Mouse (Mus musculus) right cerebral cortex, adult 2 months (tissue): ENCODE data around the gene Zfp462.
"Not testable (repeated sequence)": the region's sequence is repeated elsewhere in the genome, so short reads cannot be mapped to it uniquely, and the experiment has no call there.

Source experiments
- DNase-seq, 2 experiments: peaks; one replicate each; pipeline ENCODE4 v3.0.0; 2021 to 2022; ENCODE audit warnings: low spot score in 2 of 2

Gene Zfp462

DNA sequence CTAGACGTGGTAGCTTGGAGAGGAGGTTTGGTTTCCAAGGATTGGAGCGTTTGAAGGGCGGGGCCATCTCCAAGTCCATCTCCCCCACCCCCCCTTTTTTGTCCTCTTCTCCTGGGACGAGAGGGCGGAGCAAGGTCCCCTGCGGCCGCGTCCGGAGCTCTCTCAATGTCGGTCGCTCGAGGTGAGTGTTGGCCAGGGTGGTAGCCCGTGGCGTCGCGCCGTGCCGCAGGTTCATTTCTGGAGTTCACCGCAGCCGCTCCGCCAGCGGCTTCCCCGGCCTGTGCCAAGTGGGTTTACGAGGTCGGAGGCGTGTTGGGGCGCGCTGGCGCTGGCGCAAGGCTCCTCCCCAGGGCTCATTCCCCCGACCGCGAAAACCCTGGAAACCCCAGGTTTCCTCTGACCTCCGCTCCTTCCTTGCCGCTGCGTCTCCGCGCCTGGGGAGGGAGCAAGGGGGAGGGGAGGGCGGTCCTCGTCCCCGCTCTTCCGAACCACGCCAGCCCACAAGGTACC lies at the start of gene Zfp462:
TSS of gene Zfp462 (plus strand) at position 128 of the 510 bp plus-strand sequence.
- DNase-seq = no peak

GRCm38 (mm10) chr4:54896017-54896416 lies 48.8 kb upstream of the Zfp462 start:
- DNase-seq = no peak

DNA sequence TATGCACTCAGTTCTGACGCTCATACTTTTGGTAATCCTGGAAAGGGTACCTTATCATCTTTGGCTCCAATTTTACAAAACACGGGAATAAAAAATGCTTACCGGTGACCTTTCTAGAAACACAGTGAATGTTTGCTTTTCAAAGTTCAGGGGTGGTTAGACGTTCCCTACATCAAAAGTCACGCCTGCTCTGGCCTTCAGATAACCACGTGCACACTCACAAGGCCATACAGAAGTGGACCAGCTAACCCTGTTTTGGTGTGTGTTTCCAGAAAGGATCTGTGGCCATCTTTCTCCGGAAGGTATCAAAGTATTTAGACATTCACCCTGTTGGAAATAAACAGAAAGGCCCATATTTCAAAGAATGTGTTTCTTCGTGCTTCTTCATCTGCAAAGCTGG lies 40.2 kb upstream of the Zfp462 start:
- DNase-seq = no peak

- DNase-seq = no peak
Measured at GRCm38 (mm10) chr4:54905399-54905953, 39.4 kb upstream of the Zfp462 start.

DNA sequence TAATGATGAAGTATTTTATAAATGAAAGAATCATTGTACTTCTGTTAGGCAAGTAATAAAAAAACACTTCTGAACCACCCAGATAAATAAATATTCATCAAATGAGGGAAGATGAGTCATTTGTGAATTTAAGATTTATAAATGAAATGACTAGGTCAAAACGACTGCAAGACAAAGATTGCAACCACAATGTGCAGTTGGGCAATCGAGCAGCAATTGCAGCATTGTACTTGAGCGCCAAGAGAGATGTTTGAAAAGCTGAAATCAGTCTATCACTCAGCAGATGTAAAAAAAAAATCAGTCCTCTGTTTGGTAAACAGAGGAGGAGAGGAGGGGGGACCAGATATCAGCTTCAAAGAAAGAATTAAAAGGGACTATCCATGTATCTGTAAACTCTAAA lies 34.5 kb upstream of the Zfp462 start:
- no peak for DNase-seq

DNA sequence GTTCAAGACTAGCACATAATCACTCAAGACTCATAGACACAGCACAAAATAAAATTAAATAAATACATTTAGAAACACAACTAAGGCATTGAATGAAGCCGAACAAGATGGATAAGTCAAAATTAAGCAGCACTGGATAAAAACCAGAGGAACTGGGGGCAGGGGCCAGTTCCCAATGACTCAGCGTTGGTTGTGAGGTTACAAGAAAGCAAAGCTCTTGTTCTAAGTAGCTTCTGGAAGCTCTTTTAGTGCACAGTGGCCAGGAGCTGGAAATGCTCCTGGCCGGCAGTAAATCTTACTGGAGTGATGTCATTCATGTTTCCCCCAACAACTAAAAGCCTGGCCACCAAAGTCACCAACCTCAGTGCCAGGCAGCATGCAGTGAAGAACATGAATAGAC lies 26.6 kb upstream of the Zfp462 start:
- no peak for DNase-seq

DNA sequence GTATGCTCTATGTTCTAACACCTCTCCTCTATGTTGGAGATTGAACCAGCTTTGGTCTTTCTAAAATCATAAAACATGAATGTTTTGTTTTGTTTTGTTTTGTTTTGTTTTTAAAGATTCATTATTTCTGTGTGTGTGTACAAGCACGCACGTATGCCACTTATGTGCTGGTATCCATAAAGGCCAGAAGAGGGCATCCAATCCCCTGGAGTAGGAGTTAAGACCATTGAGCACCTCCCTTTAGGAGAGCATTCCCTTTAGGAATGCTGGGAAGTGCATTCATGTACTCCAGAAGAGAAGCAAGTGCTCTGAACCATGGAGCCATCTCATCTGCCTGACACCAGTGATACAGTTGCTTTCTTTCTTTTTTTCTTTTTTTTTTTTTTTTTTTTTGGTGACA lies 21.5 kb upstream of the Zfp462 start:
- DNase-seq = no peak

- no peak for DNase-seq
Measured at GRCm38 (mm10) chr4:54924306-54924705, 20.5 kb upstream of the Zfp462 start.

GRCm38 (mm10) chr4:54926456-54926855 lies 18.4 kb upstream of the Zfp462 start:
- not testable (repeated sequence) for DNase-seq

DNA sequence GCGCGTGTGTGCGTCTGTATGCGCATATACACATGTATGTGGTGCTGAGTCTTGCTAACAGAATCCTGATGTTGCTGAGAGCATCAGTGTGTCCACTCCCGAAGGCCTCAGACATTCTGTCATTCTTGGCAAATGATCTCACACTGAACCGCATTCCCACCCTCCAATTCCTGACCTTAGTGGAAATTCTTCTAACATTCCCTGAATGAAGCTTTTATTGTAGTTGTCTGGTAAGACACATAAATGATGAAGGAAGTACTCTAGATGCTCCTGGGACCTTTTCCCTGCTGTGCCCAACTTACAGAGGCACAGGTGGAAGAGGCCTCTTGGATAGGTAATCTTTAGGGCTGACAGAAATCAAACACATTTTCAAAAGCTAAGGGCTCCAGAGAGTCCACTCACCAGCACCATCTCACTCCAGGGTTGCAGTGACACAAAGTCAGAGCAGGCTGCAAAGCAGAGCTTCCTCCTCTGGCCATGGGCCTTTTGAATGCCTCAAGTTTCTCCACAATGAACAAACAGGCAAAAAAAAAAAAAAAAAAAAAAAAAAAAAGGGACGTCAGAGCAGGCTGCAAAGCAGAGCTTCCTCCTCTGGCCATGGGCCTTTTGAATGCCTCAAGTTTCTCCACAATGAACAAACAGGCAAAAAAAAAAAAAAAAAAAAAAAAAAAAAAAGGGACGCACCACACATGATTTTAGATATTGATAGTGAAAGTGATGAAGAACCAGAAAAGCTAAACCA lies 17.4 kb upstream of the Zfp462 start:
- DNase-seq = not testable (repeated sequence)

DNA sequence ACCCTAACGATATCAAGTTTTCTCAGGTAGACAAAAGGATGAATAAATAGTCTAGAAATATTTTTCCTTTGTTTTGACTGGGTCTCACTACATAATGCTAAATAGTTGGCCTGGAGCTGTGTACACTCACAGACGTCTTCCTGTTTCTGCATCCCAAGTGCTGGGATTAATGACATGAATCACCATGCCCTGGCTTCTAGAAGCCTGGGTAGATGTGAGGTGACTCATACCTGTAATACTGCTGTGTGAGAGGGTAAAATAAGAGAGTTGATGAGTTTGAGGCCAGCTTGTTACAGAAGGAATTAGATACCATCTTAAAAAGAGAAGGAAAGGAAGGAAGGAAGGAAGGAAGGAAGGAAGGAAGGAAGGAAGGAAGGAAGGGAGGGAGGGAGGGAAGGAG lies 15.2 kb upstream of the Zfp462 start:
- DNase-seq = no peak

DNA sequence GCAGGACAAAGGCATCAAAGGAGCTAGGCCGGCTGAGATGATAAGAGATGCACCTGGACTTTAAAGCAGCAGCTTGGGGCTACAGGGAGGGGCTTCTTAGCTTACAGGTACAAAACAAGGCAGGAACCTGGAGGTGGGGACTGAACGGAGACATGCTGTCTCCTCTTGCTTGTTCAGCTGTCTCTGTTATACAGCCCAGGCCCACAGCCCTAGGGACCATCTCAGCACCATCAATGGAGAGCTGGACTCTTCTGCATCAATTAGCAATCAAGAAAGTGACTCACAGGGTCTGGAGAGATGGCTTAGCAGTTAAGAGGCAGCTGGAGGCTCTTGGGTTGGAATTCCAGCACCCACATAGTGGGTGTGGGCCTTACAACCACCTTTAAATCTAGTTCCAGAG lies 12.2 kb upstream of the Zfp462 start:
- no peak for DNase-seq

DNA sequence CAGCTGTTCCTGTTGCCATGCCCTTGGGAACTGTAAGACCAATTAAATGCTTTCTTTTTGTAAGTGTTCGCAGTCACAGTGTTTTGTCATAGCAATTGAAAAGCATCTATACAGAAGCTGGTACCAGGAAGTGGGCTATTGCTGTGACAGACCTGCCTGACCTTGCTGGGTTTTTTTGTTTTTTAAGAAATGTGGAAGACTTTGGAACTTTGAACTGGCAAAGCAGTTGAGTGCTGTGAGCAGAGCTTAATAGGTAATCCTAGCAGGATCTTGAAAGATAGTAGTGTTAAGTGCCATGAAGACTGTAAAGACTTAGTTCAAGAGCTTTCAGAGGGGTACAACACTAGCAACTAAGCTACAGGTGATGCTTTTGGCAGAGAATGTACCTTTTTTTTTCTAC lies 7.7 kb upstream of the Zfp462 start:
- DNase-seq = no peak

DNA sequence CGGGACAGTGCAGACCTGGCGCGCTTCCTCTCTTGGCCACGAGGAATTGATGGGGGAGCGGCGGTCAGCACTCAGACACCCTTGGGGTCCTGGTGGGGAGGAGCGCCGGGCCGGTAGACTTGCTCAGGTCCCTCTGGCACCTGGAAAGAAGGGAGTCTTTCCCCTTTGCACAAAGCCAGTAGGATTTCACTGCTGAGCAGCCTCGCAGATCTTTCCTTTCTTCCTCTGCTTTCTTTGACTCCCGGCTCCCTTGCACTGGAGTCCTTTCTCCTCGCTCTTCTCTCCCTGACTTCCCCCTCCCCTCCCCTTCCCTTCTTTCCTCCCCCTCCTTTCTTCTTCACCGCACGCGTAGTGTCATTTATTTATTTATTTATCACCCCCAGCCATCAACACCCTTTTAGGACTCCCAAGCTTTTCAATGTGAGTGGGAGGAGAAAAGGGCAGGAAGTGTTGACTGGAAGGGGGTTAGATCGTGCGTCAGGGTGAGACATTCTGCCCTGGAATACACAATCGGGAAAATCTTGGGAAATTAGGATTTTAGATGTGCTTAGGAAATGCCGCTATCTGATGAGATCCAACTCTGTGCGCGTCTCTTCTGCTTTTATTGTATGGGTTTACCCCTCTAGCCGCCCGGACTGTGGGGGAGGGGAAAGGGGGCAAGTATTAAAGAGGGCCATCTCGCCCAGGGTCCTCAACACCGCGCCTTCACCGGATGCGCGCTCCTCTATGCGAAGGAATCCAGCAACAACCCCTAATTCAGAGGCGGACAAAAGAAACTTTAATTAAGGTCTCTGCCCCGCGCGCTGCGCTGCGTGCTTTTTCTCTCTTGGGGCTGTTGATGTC lies 976 bp downstream of the Zfp462 start:
- no peak for DNase-seq

GRCm38 (mm10) chr4:54946662-54947055 lies 1.8 kb downstream of the Zfp462 start:
- DNase-seq = no peak

DNA sequence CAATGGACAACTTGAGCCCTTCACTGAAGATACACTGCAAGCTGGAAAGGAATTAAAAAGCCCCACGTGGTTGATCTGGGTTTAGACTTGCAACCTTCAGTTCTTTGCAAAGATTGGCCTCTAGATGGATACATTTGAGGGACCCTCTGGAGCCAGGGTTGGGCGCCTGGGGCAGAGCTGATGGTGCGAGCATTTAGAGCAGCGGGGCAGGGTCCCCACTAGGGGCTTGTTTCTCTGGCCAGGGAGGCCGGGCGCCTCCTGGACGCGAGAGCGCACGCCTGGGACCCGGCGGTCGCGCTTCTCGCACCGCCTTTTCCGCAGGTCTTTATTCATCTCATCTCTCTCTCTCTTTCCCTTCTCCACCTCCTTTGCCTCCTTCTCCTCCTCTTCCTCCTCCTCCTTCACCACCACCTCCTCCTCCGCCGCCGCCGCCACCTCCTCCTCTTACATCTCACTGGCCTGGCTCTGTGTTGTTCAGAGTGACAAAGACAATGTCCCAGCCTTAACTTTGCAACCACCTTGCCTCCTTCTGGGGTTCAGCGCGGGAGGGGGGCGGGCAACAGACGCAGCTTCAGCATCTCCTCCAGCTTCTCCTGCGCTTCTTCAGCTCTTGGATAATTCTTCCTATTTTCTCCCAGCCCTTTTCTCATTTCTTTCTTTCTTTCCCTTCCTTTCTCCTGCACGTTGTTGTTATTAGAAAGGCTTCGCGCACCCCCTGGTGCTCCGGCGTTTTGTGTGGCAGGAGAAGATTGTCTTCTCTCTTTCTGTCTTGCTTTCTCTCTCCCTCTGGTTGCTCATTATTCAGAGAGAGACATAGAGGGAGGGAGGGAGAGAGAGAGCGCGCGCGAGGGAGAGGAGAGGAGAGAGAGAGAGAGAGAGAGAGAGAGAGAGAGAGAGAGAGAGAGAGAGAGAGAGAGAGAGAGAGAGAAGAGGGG lies 2.5 kb downstream of the Zfp462 start:
- DNase-seq = peak; percentile 44 to 67

- peak; percentile 58 to 65 for DNase-seq
Measured at GRCm38 (mm10) chr4:54947991-54948615, 3.3 kb downstream of the Zfp462 start.

GRCm38 (mm10) chr4:54948616-54949560 lies 4.0 kb downstream of the Zfp462 start:
- peak; percentile 46 to 48 for DNase-seq

DNA sequence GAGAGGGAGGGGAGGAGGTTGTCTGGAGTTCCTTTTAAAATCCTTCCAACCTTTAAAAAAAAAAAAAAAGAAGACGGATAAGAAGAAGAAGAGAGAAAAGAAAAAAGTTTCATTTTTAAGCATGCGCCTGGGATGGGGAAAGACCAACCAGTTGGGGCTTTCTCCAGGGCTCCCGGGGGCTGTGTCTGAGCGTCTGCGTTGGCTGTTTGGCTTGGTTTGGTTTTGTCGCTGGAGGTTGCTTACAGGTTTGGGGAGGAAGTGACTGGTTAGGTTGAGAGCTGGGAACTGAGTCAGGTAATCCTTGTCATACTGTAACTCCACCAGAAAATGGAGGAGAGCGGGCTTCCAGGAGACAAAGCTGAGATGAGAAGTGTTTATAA lies 4.7 kb downstream of the Zfp462 start:
- DNase-seq = peak; percentile 50

- DNase-seq = no peak
Measured at GRCm38 (mm10) chr4:54950136-54950535, 5.3 kb downstream of the Zfp462 start.
